Mouse (Mus musculus) left cerebral cortex, postnatal 36 days (tissue): ENCODE measurements around the gene Gje1. TPM values are rescaled to one million over a fixed set of nuclear protein-coding genes. Genes with fewer than 3 reads are reported as not detected.

Experiments used
- DNase-seq, 2 experiments: peaks; one replicate each; pipeline ENCODE4 v3.0.0; 2021 to 2022; ENCODE audit warnings: low spot score in 2 of 2, mixed read lengths in 1 of 2
- intact Hi-C: fragments of 180-260 bp; cut with DNase I; formaldehyde crosslinking; loops from one replicate; pipeline ENCODE4 v1.15.1; 2025
- total RNA-seq, 2 experiments: library from RNA; stranded (reverse); gene quantifications; 2 replicates each; pipeline ENCODE4 v1.2.3; 2021

Gje1 gene
- total RNA-seq: not detected

DNA sequence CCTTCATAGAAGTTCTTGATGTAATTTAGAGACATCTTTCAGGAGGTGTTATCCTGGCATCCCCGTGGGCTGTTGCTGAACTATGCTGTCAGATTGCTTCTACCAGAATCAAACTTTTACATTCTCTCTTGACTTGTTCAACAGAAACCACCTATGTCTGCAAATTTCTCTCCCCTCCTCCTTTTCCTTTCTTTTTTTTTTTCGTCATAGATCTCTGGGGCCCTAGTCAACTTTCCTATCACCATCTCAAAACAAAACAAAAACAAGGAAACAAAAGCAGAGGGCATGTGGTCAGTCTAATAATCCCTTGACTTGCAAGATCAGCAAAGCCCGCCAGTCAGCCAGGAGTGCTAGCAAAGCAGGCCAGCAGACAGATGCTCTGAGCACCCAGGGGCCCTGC lies at the start of gene Gje1:
Gene Gje1, minus strand, starts transcription at position 101 of the 400 bp plus-strand sequence.
- DNase-seq: no peak
- intact Hi-C loops: no loop called here

DNA sequence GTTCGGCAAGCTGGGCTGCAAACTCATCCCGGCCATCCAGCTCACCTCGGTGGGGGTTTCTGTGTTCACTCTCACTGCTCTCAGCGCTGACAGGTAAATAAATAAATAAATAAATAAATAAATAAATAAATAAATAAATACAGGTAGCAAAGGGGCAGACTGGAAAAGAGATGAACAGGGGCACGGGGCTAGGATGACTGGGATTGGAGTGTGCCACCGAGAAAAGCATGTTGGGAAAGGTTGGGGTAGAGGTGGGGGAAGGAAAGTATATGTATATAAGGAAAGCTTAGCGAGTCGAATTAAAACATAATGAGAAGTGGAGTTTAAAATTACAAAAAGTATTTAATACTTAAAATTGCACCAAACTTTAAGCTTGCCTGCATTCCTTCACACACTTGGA lies 42.6 kb upstream of the Gje1 start:
- DNase-seq: no peak
- intact Hi-C loops: no loop called here

DNA sequence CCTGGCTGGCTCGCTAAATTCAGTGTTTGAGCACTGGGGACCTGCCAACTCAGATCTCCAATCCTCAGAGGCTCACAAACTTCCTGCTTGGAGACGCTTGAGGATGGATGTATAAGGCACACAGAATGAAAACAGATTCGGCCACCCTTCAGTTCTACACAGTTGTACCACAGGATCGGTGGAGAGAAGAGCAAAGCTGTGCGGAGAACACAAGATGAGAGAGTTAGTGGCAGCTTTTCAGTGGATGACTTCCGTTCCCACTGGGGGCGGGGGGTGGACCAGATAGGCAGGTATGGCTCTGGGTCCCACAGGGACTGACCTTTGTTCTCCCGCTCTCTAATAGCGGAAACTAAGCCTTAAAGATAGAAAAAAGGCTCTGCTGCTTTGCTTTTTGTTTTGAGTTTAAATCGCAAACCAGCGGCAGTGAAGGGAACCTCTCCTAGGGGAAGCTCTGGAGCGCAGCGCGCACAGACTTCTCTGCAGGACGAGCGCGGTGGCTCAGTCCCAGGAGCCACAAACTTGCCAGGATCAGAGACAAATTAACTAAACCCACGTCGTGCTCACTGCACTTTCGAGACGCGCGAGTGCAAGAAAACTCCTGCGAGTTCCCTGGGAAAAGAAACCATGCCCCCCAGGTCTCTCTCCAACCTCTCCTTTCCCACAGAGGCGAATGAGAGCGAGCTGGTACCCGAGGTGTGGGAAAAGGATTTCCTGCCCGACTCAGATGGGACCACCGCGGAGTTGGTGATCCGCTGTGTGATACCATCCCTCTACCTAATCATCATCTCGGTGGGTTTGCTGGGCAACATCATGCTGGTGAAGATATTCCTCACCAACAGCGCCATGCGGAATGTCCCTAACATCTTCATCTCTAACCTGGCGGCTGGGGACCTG lies 41.9 kb upstream of the Gje1 start:
- no peak for DNase-seq
- intact Hi-C loops: no loop called here

DNA sequence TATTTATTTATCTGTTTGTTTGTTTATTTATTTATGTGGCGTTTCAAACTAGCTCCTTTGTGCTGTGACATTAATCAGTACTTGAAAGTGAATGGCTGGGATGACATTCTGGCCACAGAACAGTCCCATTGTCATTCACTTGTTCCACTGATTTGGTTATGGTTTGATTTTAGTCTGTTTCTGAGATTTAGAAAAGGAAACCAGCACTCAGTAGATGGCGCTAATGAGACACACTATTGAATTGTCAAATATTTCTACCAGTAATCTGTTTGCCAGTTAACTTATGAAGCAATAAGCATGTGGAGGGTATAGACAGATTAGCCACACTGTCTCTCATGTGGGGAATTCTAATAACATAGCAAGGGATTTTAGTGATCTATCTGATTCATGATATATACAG lies 16.3 kb upstream of the Gje1 start:
- no peak for DNase-seq
- intact Hi-C loops: loop anchor here (2.0 to 5.0 kb wide), 2 partner anchors 439 to 483 kb away; no protein-coding TSS in a partner anchor

DNA sequence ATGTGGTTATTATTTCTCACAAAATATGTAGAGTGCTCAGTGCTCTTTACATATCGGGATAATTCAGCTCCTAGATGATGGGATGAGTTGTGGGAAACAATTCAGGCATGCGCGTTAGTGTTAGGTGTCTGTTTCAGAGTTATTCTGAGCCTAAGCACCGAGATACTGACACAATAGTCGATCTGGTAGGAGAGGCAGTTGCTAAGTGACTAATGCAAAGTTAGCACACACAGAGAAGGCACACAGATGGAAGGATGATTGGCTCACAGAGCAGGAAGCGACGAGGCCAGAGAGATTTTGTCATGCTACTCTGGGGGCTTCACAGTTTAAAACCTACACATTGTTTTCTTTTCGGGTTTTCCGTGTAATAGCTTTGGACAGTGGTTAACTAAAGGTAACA lies 7.7 kb upstream of the Gje1 start:
- intact Hi-C loops: no loop called here

DNA sequence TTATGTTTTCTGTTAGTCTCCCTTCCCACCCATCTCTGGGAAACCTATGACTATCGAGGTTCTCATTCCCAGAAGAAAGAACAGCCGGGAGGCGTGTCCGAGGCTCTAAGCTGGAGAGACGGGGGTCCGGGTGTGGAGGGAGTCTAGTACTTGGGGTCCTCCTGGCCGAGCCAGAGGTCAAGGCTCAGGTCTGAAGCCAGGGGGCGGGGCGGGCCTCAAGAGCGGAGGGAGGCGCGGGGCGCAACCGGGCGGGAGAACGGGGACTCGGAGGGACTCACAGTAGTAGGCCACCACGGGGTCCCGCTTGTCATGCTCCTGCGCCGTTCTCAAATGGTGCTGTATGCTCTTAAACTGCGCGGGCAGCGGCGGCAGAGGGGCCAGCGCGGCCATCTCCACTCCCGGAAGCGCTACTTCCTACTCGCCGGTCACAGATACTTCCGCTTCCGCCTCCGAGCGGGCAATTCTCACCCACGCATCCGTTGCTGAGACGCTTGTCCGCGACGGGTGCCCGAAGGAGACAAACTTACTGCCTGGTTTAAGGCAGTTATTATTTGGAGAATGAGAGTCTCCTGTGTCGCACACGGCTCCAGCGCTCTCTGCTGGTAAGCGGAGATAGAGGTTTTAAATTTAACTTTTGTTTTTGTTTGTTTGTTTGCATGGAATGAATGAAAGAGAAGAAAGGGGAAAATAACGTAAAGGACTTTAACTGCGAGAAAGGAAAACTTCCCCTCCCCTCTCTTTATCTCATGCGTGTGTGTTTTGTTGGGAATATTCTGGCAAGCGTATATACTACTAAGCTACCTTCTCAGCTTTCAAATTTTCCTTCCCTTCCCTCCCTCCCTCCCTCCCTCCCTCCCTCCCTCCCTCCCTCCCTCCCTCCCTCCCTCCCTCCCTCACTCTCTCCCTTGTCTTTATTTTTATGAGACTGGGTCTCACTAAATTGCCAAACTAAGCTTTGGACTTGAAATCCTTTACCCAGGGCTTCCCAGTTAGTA lies 12.6 kb downstream of the Gje1 start, which contains the start of the genes Vta1 and Nmbr:
Gene Vta1, minus strand, starts transcription at position 489 of the 995 bp plus-strand sequence.
Gene Nmbr, plus strand, starts transcription at position 520 of the 995 bp plus-strand sequence.
- intact Hi-C loops: loop anchor here (2.0 kb wide), 2 partner anchors 255 to 301 kb away; no protein-coding TSS in a partner anchor
- peak; percentile 99 for DNase-seq

More for the DNA sequence above, 7.7 kb upstream of the Gje1 start:
- DNase-seq: peak in 1 of 2 experiments; percentile 6

DNA sequence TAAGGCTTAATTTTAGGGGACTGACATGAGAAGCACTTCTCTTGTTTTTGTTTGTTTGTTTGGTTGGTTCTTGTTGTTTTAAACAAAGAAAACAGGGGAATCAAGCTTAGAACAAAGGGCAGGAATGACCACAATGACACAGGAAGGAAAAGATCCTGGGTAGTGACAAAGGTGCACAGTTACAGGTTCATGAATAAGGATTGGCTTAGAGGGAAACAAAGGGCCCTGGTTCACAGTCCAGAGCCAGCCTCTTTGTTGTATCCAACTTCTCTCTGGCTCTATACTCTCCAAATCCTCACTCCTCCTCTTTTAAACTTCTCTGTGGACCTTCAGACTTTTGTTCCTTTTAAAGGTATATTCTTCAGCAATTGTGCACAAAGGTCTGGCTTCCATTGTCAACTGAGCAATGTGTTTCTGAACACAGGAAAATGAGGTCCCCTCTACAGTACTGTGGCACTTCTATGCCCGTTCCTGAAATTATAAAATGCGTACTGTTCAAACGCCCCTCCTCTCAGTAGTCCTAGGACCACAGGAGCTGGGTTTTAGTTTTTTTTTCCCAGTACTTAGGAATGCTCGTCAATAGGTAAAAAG lies 14.1 kb downstream of the Gje1 start:
- no peak for DNase-seq
- intact Hi-C loops: loop anchor here (2.0 kb wide), 2 partner anchors 253 to 299 kb away; no protein-coding TSS in a partner anchor

DNA sequence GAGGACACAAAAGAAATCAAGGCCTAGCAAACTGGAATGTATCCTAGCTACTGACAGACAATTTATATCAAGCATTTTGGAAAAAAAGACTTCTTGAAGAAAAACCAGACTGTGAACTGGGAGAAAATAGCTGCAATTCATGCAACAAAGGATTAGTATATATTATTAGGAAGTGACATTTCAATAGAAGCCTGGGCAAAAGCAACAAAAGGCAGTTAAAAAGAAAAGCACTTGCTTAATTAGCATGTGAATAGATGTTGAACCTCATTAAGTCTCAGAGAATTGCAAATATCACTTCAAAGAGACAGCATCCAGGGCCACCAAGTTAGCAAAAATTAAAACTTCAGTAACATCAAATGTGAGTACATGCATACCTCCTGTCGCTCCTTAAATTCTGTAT lies 14.8 kb downstream of the Gje1 start:
- no peak for DNase-seq
- intact Hi-C loops: no loop called here

DNA sequence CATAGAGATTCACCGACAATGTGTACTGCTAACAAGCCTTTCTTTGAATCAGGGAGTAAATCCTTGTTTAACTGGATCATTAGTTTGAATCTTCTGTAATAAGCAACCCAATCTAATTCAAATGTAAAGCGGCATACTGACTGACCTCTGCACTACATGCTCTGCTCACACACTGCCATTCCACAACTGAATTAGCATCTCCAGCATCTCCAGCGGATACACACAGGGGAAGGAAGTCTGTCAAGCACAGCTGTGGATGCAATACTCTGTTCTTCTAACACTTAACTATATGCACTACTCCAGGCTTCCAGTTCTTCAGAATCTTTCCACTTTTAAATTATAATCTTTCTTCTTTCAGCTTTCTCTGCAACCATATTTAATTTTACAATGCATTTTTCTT lies 27.7 kb downstream of the Gje1 start:
- no peak for DNase-seq
- intact Hi-C loops: no loop called here

DNA sequence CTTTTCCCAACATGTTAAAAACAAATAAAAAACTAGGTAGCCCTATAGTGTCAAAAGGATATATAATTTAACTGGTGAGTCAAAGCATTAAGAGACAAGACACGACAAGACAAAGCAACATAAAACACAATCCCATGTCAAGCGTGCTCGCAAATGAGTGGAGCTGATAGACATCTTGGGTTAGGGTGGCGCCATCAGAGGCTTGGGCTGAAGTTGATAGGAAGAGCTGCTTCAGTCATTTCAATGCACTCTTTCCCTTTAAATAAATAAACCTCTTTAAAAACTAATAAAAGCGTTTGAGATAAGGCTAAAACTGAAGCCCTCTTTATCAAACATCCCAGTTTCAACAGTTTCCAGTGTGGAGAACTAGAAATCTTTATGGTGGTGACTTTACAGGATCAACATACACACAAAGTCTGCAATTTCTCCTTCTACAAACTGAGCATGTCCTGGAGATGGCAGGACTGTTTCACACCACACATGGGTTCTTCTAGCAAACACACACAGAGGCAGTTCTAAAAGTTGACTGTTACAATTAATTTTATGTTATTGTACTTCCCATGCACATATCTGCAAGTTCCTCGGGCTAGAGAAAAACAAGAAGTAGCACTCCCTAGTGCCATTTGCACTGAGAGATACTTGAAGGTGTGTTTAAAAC lies 29.1 kb downstream of the Gje1 start:
- intact Hi-C loops: no loop called here
- no peak for DNase-seq

DNA sequence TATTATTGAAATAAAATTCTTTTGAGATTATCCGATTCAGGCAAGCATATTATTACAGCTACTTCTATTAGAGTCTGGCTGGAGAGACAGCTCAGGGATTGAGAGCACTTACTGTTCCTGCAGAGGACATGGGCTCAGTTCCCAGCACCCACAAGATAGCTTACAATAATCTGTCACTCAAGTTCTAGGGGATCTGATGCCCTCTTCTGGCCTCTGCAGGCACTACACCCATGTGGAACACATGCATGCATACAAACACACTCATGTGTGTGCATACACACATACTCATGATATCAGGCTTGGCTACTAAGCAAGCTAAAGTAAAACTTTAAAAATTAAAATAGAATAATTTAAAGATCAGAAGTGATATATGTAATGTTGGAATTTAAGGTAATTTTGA lies 32.4 kb downstream of the Gje1 start:
- no peak for DNase-seq
- intact Hi-C loops: no loop called here

DNA sequence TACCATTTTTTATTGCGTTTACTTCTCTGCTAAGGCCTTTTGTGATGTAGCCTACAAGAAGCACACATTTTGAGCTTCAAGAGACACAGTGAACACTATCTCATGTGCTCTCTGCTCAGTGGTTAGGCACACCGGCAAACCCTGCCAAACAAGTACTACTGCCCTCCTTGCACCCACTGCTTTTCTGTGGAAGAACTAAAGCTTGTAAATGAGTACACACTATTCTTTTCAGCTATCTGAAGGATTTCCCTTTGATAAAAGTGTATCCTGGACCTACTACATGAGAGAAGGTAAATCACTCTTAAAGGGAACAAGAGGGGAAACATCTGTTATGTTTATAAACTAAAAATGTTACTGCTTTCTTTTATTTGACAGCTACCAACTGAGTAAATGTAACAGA lies 51.9 kb downstream of the Gje1 start:
- intact Hi-C loops: no loop called here
- DNase-seq: no peak

Other genes starting within 250 kb of the Gje1 start
- 1 to 10 TPM; 2.9 to 3.2 TPM for gene Adgrg6, start 172.6 kb downstream of the Gje1 start, total RNA-seq
- gene Vta1, start 12.7 kb downstream of the Gje1 start, total RNA-seq: 10 to 100 TPM; 70.1 to 85.5 TPM
- gene Nmbr, start 12.6 kb downstream of the Gje1 start, total RNA-seq: 1 to 10 TPM; 3.3 to 7.5 TPM